Comparison of ENCODE assay signal across 29 mouse cellular contexts in the genomic region with DNA sequence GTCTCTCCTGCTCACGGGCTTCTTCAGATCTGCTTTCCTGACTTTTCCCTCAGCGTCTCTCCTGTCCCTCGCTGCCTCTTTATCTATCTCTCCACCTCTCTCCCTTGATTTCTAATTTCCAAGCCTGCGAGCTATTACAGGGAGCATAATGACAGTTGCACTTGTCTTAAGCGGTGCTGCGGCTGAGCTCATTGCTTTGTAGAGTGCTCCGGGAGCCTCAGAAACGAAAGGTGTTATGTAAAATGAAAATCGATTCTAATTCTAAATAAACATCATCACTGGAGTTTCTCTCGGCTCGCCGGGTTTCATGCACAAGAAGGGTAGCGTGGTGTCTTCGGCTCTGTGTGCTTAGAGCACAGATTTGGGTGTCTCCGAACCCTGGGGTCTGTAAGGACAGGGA.
DNase-seq lines count a peak whose midpoint lies in the region; ATAC-seq and TF ChIP-seq lines count a peak whose summit lies in the region.
"Had no signal": no experiment of that assay in that cellular context is flagged by ENCODE, and none has a peak within 500 bp of the region (broad histone marks: within the 10 kb centered on the region; RNA-seq: fewer than 3 reads in every experiment).

No protein-coding gene starts in this region.

- H3K9ac ChIP-seq in forebrain, embryonic 14.5 days (ENCODE audit: low read length): 0 out of 2 replicates have a peak overlapping the region, but pooled peaks have one; percentile 13
- H3K9ac ChIP-seq: embryonic facial prominence, embryonic 15.5 days; intestine, embryonic 15.5 days; limb, embryonic 12.5 days; liver, embryonic 15.5 days; lung, embryonic 15.5 days had no signal

- 74% methylated on average over 15 of the region's 15 CpGs for WGBS in forebrain, embryonic 14.5 days

- no peaks in the 10 kb centered on the region for H3K36me3 ChIP-seq in forebrain, embryonic 14.5 days (ENCODE audit: control insufficient read depth, insufficient read depth, low read length)
- H3K36me3 ChIP-seq: embryonic facial prominence, embryonic 10.5 days; embryonic facial prominence, embryonic 15.5 days; intestine, embryonic 15.5 days; limb, embryonic 12.5 days; liver, embryonic 15.5 days; lung, embryonic 15.5 days had no signal

- TF ChIP-seq POLR2A in brain, embryonic 14.5 days (IDR thresholded peaks at IDR 0.05; ENCODE audit: borderline replicate concordance, extremely low read depth, insufficient read depth, insufficient read length, poor library complexity, severe bottlenecking): no peak

- no peaks in the 10 kb centered on the region for H3K9me3 ChIP-seq in forebrain, embryonic 14.5 days (replicated peaks; ENCODE audit: control insufficient read depth, low read length)
- H3K9me3 ChIP-seq: embryonic facial prominence, embryonic 10.5 days; embryonic facial prominence, embryonic 15.5 days; intestine, embryonic 15.5 days; limb, embryonic 12.5 days; liver, embryonic 15.5 days; lung, embryonic 15.5 days had no signal

- ATAC-seq in forebrain, embryonic 14.5 days: no peak
- ATAC-seq: hindbrain, postnatal 0 days; intestine, embryonic 15.5 days; Patski had no signal

- peaks cover 21% of the 10 kb centered on the region for H3K4me1 ChIP-seq in forebrain, embryonic 14.5 days (ENCODE audit: control insufficient read depth, insufficient read depth, low read length)
- H3K4me1 ChIP-seq: liver, embryonic 15.5 days; lung, embryonic 15.5 days had no signal

- H3K4me2 ChIP-seq in forebrain, embryonic 14.5 days (ENCODE audit: low read length): no peak overlapping the region
- H3K4me2 ChIP-seq: embryonic facial prominence, embryonic 15.5 days; intestine, embryonic 15.5 days; limb, embryonic 12.5 days; liver, embryonic 15.5 days; lung, embryonic 15.5 days; midbrain, embryonic 11.5 days had no signal

- TF ChIP-seq CTCF in left cerebral cortex, adult 2 months (IDR thresholded peaks at IDR 0.05): no peak
- TF ChIP-seq CTCF in brain, embryonic 14.5 days (IDR thresholded peaks at IDR 0.05; ENCODE audit: borderline replicate concordance, extremely low read depth, insufficient read depth, insufficient read length): no peak

- no peak overlapping the region for H3K4me3 ChIP-seq in left cerebral cortex, adult 2 months
- H3K4me3 ChIP-seq in forebrain, embryonic 14.5 days (ENCODE audit: low read depth, low read length): no peak overlapping the region
- H3K4me3 ChIP-seq: embryonic facial prominence, embryonic 10.5 days; embryonic facial prominence, embryonic 15.5 days; intestine, embryonic 15.5 days; limb, embryonic 12.5 days; liver, embryonic 15.5 days; lung, embryonic 15.5 days had no signal

- no peaks in the 10 kb centered on the region for H3K27me3 ChIP-seq in forebrain, embryonic 14.5 days (replicated peaks; ENCODE audit: control insufficient read depth, insufficient read depth, low read length)

- intact Hi-C loops in heart, postnatal 25 days (cut with DNase I): no loop called here
- intact Hi-C loops in left cerebral cortex, adult 2 months (cut with DNase I): no loop called here

- DNase-seq in heart, adult 11 months: peak; percentile 50
- DNase-seq in heart, postnatal 25 days (ENCODE audit: low spot score): no peak
- no peak for DNase-seq in left cerebral cortex, adult 2 months (ENCODE audit: extremely low spot score in 1 of 2, low spot score in 2 of 2)
- no peak for DNase-seq in left cerebral cortex, adult 18-20 months (ENCODE audit: low spot score in 2 of 2)
- peak; percentile 60 for DNase-seq in brain, embryonic 14.5 days (ENCODE audit: low read depth)
- peak; percentile 34 for DNase-seq in forebrain, embryonic 14.5 days (ENCODE audit: low spot score)
- DNase-seq in thymus, postnatal 0 days (ENCODE audit: low spot score): no peak
- DNase-seq in right cerebral cortex, postnatal 25 days: no peak
- DNase-seq: adrenal gland, postnatal 25 days; cerebellum, adult 2 months; cerebellum, postnatal 14 days; heart, postnatal 14 days; kidney, adult 8-10 months; kidney, postnatal 4 days; layer of hippocampus, adult 9-11 months; right cerebral cortex, postnatal 4 days; thymus, adult 18-20 months; thymus, postnatal 36 days had no signal

- peak overlapping the region; percentile 28; the same call in 1 of the 2 replicates for H3K27ac ChIP-seq in left cerebral cortex, adult 2 months
- H3K27ac ChIP-seq in forebrain, embryonic 14.5 days (ENCODE audit: low read depth, low read length): peak overlapping the region; percentile 41; the same call in 1 of the 2 replicates
- H3K27ac ChIP-seq: embryonic facial prominence, embryonic 10.5 days; embryonic facial prominence, embryonic 15.5 days; hindbrain, postnatal 0 days; intestine, embryonic 15.5 days; kidney, postnatal 0 days; limb, embryonic 12.5 days; liver, embryonic 15.5 days; lung, embryonic 15.5 days; stomach, postnatal 0 days had no signal

Comparison
In these comparisons a context has a peak if more than half of its experiments do, and no peak if none do; other contexts are left out.
1. DNase-seq: peak in heart, adult 11 months (single experiment), brain, embryonic 14.5 days (single experiment) and forebrain, embryonic 14.5 days (single experiment); none in heart, postnatal 25 days (single experiment), left cerebral cortex, adult 2 months (0 of 2), left cerebral cortex, adult 18-20 months (0 of 2), thymus, postnatal 0 days (single experiment) and right cerebral cortex, postnatal 25 days (single experiment).